Mouse (Mus musculus) MEL (cell line): ENCODE data around the gene Ift52. TPM values are rescaled to one million over a fixed set of nuclear protein-coding genes. Genes with fewer than 3 reads are reported as not detected.

Experiments
- DNase-seq: peaks from one replicate; pipeline ENCODE4 v3.0.0; 2011; ENCODE audit warnings: low read depth, low spot score
- H3K27ac ChIP-seq: 2 replicates; pipeline ENCODE4 v1.5.1; 2012; ENCODE audit warnings: low read depth, mild to moderate bottlenecking, control low read depth, low read length, moderate library complexity; ENCODE audit not compliant: control insufficient read depth
- H3K27me3 ChIP-seq, 2 experiments: fragments of 150-350 bp in 1 of 2; sonication (generic) in 1 of 2; 2 replicates each; pipeline ENCODE4 v1.6.1; 2012; ENCODE audit warnings: low read length in 2 of 2, mild to moderate bottlenecking in 2 of 2, improper control_type of control experiment in 1 of 2, moderate library complexity in 1 of 2; ENCODE audit not compliant: insufficient read depth in 2 of 2, control insufficient read depth in 1 of 2
- H3K36me3 ChIP-seq, 2 experiments: 2 replicates each; pipeline ENCODE4 v1.6.1; 2012 to 2014; ENCODE audit warnings: low read length in 2 of 2, improper control_type of control experiment in 1 of 2, inconsistent platforms in 1 of 2, mild to moderate bottlenecking in 1 of 2; ENCODE audit not compliant: insufficient read depth in 2 of 2, control insufficient read depth in 1 of 2
- H3K4me1 ChIP-seq, 2 experiments: fragments of 150-350 bp in 1 of 2; sonication (generic) in 1 of 2; 2 replicates each; pipeline ENCODE4 v1.6.1; 2012; ENCODE audit warnings: low read length in 2 of 2, improper control_type of control experiment in 1 of 2, mild to moderate bottlenecking in 1 of 2; ENCODE audit not compliant: insufficient read depth in 2 of 2, control insufficient read depth in 1 of 2
- H3K4me3 ChIP-seq, 2 experiments: fragments of 150-350 bp in 1 of 2; sonication (generic) in 1 of 2; 2 replicates each; pipeline ENCODE4 v1.5.1; 2012; ENCODE audit warnings: low read depth in 2 of 2, low read length in 2 of 2, mild to moderate bottlenecking in 2 of 2, moderate library complexity in 2 of 2, control low read depth in 1 of 2, improper control_type of control experiment in 1 of 2; ENCODE audit not compliant: control insufficient read depth in 1 of 2, insufficient read depth in 1 of 2
- H3K79me2 ChIP-seq: 2 replicates; pipeline ENCODE4 v1.6.1; 2012; ENCODE audit warnings: mild to moderate bottlenecking, low read length, moderate library complexity; ENCODE audit not compliant: control insufficient read depth, poor library complexity, insufficient read depth
- H3K9ac ChIP-seq: 2 replicates; pipeline ENCODE4 v1.6.1; 2012; ENCODE audit warnings: low read depth, mild to moderate bottlenecking, control low read depth, low read length, moderate library complexity; ENCODE audit not compliant: control insufficient read depth, poor library complexity, severe bottlenecking
- H3K9me3 ChIP-seq: fragments of 150-350 bp; sonication (generic); replicated peaks from 2 replicates; pipeline ENCODE4 v1.6.1; 2012; ENCODE audit warnings: mild to moderate bottlenecking, low read length, improper control_type of control experiment, moderate library complexity; ENCODE audit not compliant: insufficient read depth
- BHLHE40 ChIP-seq: IDR thresholded peaks from 2 replicates; pipeline ENCODE4 v1.6.1; 2012; ENCODE audit warnings: low read depth, mild to moderate bottlenecking, inconsistent platforms, low read length, improper control_type of control experiment, borderline replicate concordance
- CHD1 ChIP-seq: IDR thresholded peaks from 2 replicates; pipeline ENCODE4 v1.6.1; 2012; ENCODE audit warnings: low read depth, mild to moderate bottlenecking, inconsistent platforms, low read length, improper control_type of control experiment
- CHD2 ChIP-seq: IDR thresholded peaks from 2 replicates; pipeline ENCODE4 v1.6.1; 2011; ENCODE audit warnings: low read length, improper control_type of control experiment
- CTCF ChIP-seq, 3 experiments: IDR thresholded peaks in 2 of 3; conservative IDR thresholded peaks in 1 of 3; 2 replicates each; pipeline ENCODE4 v1.5.1; 2011 to 2012; ENCODE audit warnings: low read length in 3 of 3, low read depth in 2 of 3, mild to moderate bottlenecking in 2 of 3, improper control_type of control experiment in 1 of 3, inconsistent platforms in 1 of 3, mixed read lengths in 1 of 3, moderate library complexity in 1 of 3; ENCODE audit not compliant: control insufficient read depth in 1 of 3, insufficient read depth in 1 of 3, poor library complexity in 1 of 3, severe bottlenecking in 1 of 3
- GATA1 ChIP-seq: IDR thresholded peaks from 2 replicates; pipeline ENCODE4 v1.6.1; 2011; ENCODE audit warnings: low read depth, low read length, improper control_type of control experiment
- KAT2A ChIP-seq: conservative IDR thresholded peaks from 2 replicates; pipeline ENCODE4 v1.6.1; 2012; ENCODE audit warnings: low read depth, low read length, improper control_type of control experiment, inconsistent platforms
- MAZ ChIP-seq: IDR thresholded peaks from 2 replicates; pipeline ENCODE4 v1.6.1; 2012; ENCODE audit warnings: low read depth, mild to moderate bottlenecking, inconsistent platforms, low read length, improper control_type of control experiment
- MEF2A ChIP-seq: IDR thresholded peaks from 2 replicates; pipeline ENCODE4 v1.6.1; 2014; ENCODE audit warnings: low read depth, mild to moderate bottlenecking, inconsistent platforms, low read length, improper control_type of control experiment; ENCODE audit not compliant: poor library complexity, insufficient replicate concordance, severe bottlenecking; ENCODE audit errors: extremely low read depth
- MYB ChIP-seq: IDR thresholded peaks from 2 replicates; pipeline ENCODE4 v1.6.1; 2011; ENCODE audit warnings: mild to moderate bottlenecking, low read depth, low read length, improper control_type of control experiment
- NRF1 ChIP-seq: IDR thresholded peaks from 2 replicates; pipeline ENCODE4 v1.6.1; 2014; ENCODE audit warnings: low read depth, mild to moderate bottlenecking, inconsistent platforms, low read length, improper control_type of control experiment, moderate library complexity; ENCODE audit not compliant: poor library complexity, insufficient read depth, severe bottlenecking
- POLR2A ChIP-seq, 2 experiments: IDR thresholded peaks; 2 replicates each; pipeline ENCODE4 v1.6.1; 2011 to 2012; ENCODE audit warnings: low read length in 2 of 2, mild to moderate bottlenecking in 2 of 2, control low read depth in 1 of 2, improper control_type of control experiment in 1 of 2, low read depth in 1 of 2, moderate library complexity in 1 of 2; ENCODE audit not compliant: control insufficient read depth in 1 of 2, insufficient read depth in 1 of 2, poor library complexity in 1 of 2
- POLR2AphosphoS5 ChIP-seq: IDR thresholded peaks from 2 replicates; pipeline ENCODE4 v1.6.1; 2012; ENCODE audit warnings: low read depth, borderline replicate concordance, mild to moderate bottlenecking, inconsistent platforms, low read length, moderate library complexity, mixed read lengths
- SMC3 ChIP-seq: IDR thresholded peaks from 2 replicates; pipeline ENCODE4 v1.6.1; 2011; ENCODE audit warnings: low read depth, low read length, improper control_type of control experiment
- TCF12 ChIP-seq: IDR thresholded peaks from 2 replicates; pipeline ENCODE4 v1.6.1; 2014; ENCODE audit warnings: low read depth, mild to moderate bottlenecking, inconsistent platforms, low read length, improper control_type of control experiment, moderate library complexity
- USF1 ChIP-seq: IDR thresholded peaks from 2 replicates; pipeline ENCODE4 v1.6.1; 2014; ENCODE audit warnings: low read depth, mild to moderate bottlenecking, inconsistent platforms, low read length, improper control_type of control experiment, moderate library complexity
- USF2 ChIP-seq, 2 experiments: IDR thresholded peaks; 2 replicates each; pipeline ENCODE4 v1.6.1; 2011 to 2012; ENCODE audit warnings: improper control_type of control experiment in 2 of 2, low read length in 2 of 2, borderline replicate concordance in 1 of 2, inconsistent platforms in 1 of 2, low read depth in 1 of 2, mild to moderate bottlenecking in 1 of 2; ENCODE audit not compliant: insufficient read depth in 1 of 2
- ZC3H11A ChIP-seq: IDR thresholded peaks from 2 replicates; pipeline ENCODE4 v1.6.1; 2012; ENCODE audit warnings: low read depth, mild to moderate bottlenecking, inconsistent platforms, low read length, improper control_type of control experiment
- ZMIZ1 ChIP-seq: IDR thresholded peaks from 2 replicates; pipeline ENCODE4 v1.6.1; 2012; ENCODE audit warnings: low read depth, mild to moderate bottlenecking, inconsistent platforms, low read length, improper control_type of control experiment, moderate library complexity
- ZNF384 ChIP-seq: IDR thresholded peaks from 2 replicates; pipeline ENCODE4 v1.6.1; 2012; ENCODE audit warnings: low read depth, mild to moderate bottlenecking, inconsistent platforms, low read length, improper control_type of control experiment
- polyA plus RNA-seq, 2 experiments: library from polyadenylated mRNA; stranded (reverse) in 1 of 2; unstranded in 1 of 2; fragments of >175 nt in 1 of 2; fragments of >200 nt in 1 of 2; gene quantifications; 2 replicates each; pipeline versions ENCODE4 v1.2.1 to v1.2.4; 2012; ENCODE audit warnings: low replicate concordance in 2 of 2, low read depth in 1 of 2; ENCODE audit not compliant: insufficient read length in 2 of 2, insufficient read depth in 1 of 2, missing spikeins in 1 of 2
- total RNA-seq: library from RNA; depleted of rRNA; stranded (reverse); fragments of 300-350 nt; gene quantifications from 2 replicates; pipeline ENCODE4 v1.2.3, GENCODE M21; 2012

The Ift52 gene
- total and polyA plus RNA-seq, 3 experiments = 10.9 to 32.7 TPM; not detected in 1

DNA sequence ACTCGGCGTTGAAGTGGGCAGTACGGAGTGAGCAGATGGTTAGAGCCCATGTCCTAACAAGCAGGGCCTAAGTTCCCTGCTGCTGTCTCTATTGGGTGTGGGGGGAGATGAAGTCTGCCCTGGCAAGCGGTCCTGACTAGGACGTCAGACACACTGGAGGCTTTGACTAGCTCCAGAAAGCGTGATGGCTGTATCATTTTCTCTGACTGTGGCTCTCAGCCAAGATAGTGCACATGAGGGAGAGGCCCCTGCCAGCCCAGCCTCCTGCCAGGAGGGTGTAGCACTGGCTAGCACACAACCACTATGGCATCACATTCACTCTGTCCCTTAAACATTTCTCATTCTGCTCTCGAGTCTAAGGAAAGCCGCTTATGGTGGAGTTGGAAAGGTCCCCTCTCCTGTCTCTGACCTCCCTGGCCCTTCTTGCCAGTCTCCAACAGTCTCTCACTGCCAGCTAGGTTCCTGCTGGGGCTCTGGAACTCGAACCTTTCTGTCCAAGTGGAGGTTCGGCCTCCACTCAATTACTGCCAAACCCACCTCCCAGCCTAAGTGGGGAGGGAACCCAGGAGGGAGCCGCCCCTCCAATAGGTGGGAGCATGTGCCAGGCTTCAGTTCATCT lies 41.9 kb upstream of the Ift52 start:
- Histone ChIP-seq H3K27me3 (no peaks in the 10 kb centered on the region), H3K27ac (no peak overlapping the region), H3K9ac (no peak overlapping the region), H3K9me3 (no peaks in the 10 kb centered on the region), H3K4me1 (peaks cover 0 to 5% of the 10 kb centered on the region in 2 experiments; a peak in 1 of 4 replicates), H3K79me2 (no peaks in the 10 kb centered on the region), H3K36me3 (no peaks in the 10 kb centered on the region), H3K4me3 (no peak overlapping the region)
- DNase-seq = no peak
- TF ChIP-seq ZNF384 = no peak
- no peak for TF ChIP-seq NRF1
- no peak for TF ChIP-seq USF1
- TF ChIP-seq SMC3 = no peak
- TF ChIP-seq BHLHE40 = no peak
- TF ChIP-seq MEF2A = no peak
- no peak for TF ChIP-seq MAZ
- no peak for TF ChIP-seq ZC3H11A

DNA sequence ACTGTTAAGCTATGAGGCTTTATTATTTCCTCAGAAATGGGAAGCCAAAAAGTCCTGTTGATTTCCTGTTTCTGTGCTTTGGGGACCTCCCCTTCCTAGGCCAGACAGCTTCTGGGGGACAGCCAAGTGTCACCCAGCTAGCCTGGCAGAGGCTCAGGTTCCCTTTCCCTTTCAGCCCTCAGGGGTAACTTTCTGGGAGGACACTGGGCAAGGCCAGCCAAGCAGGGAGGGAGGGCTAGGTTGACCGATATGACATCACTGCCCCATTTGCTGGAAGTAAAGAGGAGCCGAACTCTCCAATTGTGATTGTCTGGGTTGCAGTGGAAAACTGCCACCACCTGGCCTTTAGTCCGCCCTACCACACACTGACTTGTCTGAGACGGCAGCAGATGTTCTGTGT lies 41.2 kb upstream of the Ift52 start:
- DNase-seq = no peak
- no peaks in the 10 kb centered on the region for H3K27me3 ChIP-seq
- H3K9ac ChIP-seq = no peak overlapping the region
- no peaks in the 10 kb centered on the region for H3K79me2 ChIP-seq
- peaks cover 0 to 7% of the 10 kb centered on the region in 2 experiments; a peak in 2 of 4 replicates for H3K4me1 ChIP-seq
- H3K4me3 ChIP-seq = no peak overlapping the region
- no peak overlapping the region for H3K27ac ChIP-seq
- H3K9me3 ChIP-seq = no peaks in the 10 kb centered on the region
- no peak for TF ChIP-seq POLR2A (IDR thresholded peaks at IDR 0.05; ENCODE audit: control insufficient read depth in 1 of 2, insufficient read depth in 1 of 2, low read depth in 1 of 2, low read length in 2 of 2, poor library complexity in 1 of 2)
- no peak for TF ChIP-seq CTCF (IDR thresholded peaks at IDR 0.05 in 2 of 3, conservative IDR thresholded peaks at IDR 0.05 in 1 of 3; ENCODE audit: control insufficient read depth in 1 of 3, insufficient read depth in 1 of 3, low read depth in 2 of 3, low read length in 3 of 3, poor library complexity in 1 of 3, severe bottlenecking in 1 of 3)
- no peak for TF ChIP-seq USF2 (IDR thresholded peaks at IDR 0.05; ENCODE audit: borderline replicate concordance in 1 of 2, insufficient read depth in 1 of 2, low read depth in 1 of 2, low read length in 2 of 2)
- no peak for TF ChIP-seq CHD2
- no peak for TF ChIP-seq POLR2AphosphoS5
- no peak for TF ChIP-seq CHD1
- TF ChIP-seq GATA1 = no peak
- TF ChIP-seq NRF1 = no peak
- no peak for TF ChIP-seq KAT2A
- TF ChIP-seq TCF12 = no peak
- no peak for TF ChIP-seq BHLHE40
- no peak for TF ChIP-seq ZMIZ1
- TF ChIP-seq MYB = no peak
- H3K36me3 ChIP-seq = no peaks in the 10 kb centered on the region
